Mouse (Mus musculus): ENCODE results near the gene Gatb. TPM values are rescaled to one million over a fixed set of nuclear protein-coding genes. Genes with fewer than 3 reads are reported as not detected.
A peak's percentile ranks its signal among the peaks of the same experiment; 100 is the strongest.
"Not testable (repeated sequence)": the region's sequence is repeated elsewhere in the genome, so short reads cannot be mapped to it uniquely, and the experiment has no call there.

Gene Gatb
- polyA plus RNA-seq, 1 experiment from 2014 or later = 22.2 TPM

- Histone ChIP-seq H3K9ac (no peak overlapping the region), H3K4me1 (no peaks in the 10 kb centered on the region), H3K9me3 (no peaks in the 10 kb centered on the region), H3K27me3 (no peaks in the 10 kb centered on the region), H3K36me3 (no peaks in the 10 kb centered on the region), H3K27ac (no peak overlapping the region), H3K4me2 (replicated peaks) (no peak overlapping the region), H3K4me3 (no peak overlapping the region)
- ATAC-seq (ENCODE audit: low FRiP score, low read depth) = no peak
- 66% methylated on average over 2 of the region's 2 CpGs for WGBS
Measured at GRCm38 (mm10) chr3:85571276-85571675, 2.6 kb upstream of the Gatb start.

DNA sequence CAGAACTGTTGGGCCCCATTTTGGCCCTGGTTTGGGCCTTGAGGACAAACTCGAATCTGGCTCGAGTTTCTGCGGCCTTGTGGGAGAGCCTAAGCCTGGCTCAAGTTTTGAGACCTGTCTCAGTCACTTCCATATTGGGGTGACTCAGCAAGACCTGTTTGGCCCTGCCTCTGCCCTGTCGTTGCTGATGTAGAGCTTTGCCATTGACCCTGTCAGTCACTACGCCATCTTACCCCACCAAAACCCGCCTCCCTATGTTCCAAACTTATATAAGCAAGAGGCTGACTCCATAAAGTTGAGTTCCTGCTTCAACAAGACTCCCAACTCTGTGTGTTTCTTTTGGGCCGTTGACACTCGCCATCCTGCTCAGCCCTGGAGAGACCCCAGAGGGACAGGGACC lies 1.4 kb upstream of the Gatb start:
- not testable (repeated sequence) for H3K4me1 ChIP-seq; H3K9me3 ChIP-seq; H3K4me3 ChIP-seq; H3K27ac ChIP-seq; H3K27me3 ChIP-seq; ATAC-seq (ENCODE audit: low FRiP score, low read depth); H3K36me3 ChIP-seq; H3K4me2 ChIP-seq (replicated peaks); H3K9ac ChIP-seq
- 91% methylated on average over 8 of the region's 8 CpGs for WGBS

DNA sequence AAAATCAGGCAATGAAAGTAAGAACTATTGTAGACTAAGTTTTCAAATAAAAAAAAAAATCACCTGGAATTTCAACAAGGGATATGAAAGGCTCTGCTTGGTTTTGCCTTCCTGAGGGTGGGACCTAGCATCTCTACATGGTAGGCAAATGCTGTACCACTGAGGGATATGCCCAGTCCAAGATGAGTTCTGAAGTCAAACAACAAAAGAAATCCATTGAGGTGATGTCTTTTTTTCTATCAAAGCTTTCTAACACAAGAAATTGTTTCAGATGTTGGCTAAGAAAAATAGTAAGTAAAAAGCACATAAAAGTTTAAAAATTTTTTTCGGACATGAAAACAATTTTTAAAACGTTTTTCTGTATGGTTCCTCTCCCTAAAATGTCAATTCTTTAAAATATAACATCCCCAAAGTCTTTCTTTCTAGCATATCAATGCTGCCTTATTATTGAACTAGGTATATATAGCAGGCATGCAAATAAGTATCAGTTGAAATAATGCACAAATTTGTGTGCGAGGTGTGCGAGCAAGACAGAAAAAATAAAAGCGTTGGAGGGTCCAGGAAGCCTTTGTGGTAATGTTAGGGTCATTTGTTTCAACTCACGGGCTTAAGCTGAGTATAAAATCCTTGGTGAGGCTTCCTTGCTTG lies 579 bp upstream of the Gatb start:
- Histone ChIP-seq H3K4me2 (replicated peaks) (peak overlapping the region; percentile 62), H3K9ac (peak overlapping the region; percentile 55), H3K4me1 (no peaks in the 10 kb centered on the region), H3K27me3 (no peaks in the 10 kb centered on the region), H3K9me3 (no peaks in the 10 kb centered on the region), H3K4me3 (peak overlapping the region; percentile 80), H3K36me3 (no peaks in the 10 kb centered on the region; the same call in 1 of the 2 replicates), H3K27ac (no peak overlapping the region)
- WGBS = 24% methylated on average over 6 of the region's 6 CpGs
- ATAC-seq (ENCODE audit: low FRiP score, low read depth) = no peak

- Histone ChIP-seq H3K27ac (no peak overlapping the region), H3K27me3 (no peaks in the 10 kb centered on the region), H3K4me1 (no peaks in the 10 kb centered on the region), H3K4me2 (replicated peaks) (no peak overlapping the region), H3K9ac (no peak overlapping the region), H3K4me3 (no peak overlapping the region), H3K36me3 (no peaks in the 10 kb centered on the region; the same call in 1 of the 2 replicates), H3K9me3 (no peaks in the 10 kb centered on the region)
- 74% methylated on average over 2 of the region's 2 CpGs for WGBS
- no peak for ATAC-seq (ENCODE audit: low FRiP score, low read depth)
Measured at GRCm38 (mm10) chr3:85582726-85583125, 8.8 kb downstream of the Gatb start.

- H3K4me2 ChIP-seq (replicated peaks) = no peak overlapping the region
- no peak for ATAC-seq (ENCODE audit: low FRiP score, low read depth)
- H3K4me3 ChIP-seq = no peak overlapping the region
- H3K4me1 ChIP-seq = no peaks in the 10 kb centered on the region
- WGBS = 86% methylated on average over 5 of the region's 5 CpGs
- no peaks in the 10 kb centered on the region for H3K36me3 ChIP-seq
- no peaks in the 10 kb centered on the region for H3K27me3 ChIP-seq
- H3K27ac ChIP-seq = no peak overlapping the region
- H3K9ac ChIP-seq = no peak overlapping the region
- no peaks in the 10 kb centered on the region for H3K9me3 ChIP-seq
Measured at GRCm38 (mm10) chr3:85583194-85583593, 9.3 kb downstream of the Gatb start.

GRCm38 (mm10) chr3:85584966-85585365 lies 11.0 kb downstream of the Gatb start:
- ATAC-seq (ENCODE audit: low FRiP score, low read depth) = no peak
- Histone ChIP-seq H3K27ac (no peak overlapping the region), H3K27me3 (no peaks in the 10 kb centered on the region), H3K36me3 (no peaks in the 10 kb centered on the region), H3K9me3 (no peaks in the 10 kb centered on the region), H3K9ac (no peak overlapping the region), H3K4me2 (replicated peaks) (no peak overlapping the region), H3K4me3 (no peak overlapping the region), H3K4me1 (no peaks in the 10 kb centered on the region)
- 91% methylated on average over 4 of the region's 4 CpGs for WGBS

- ATAC-seq (ENCODE audit: low FRiP score, low read depth) = no peak
- H3K27me3 ChIP-seq = no peaks in the 10 kb centered on the region
- 50% methylated on average over 2 of the region's 2 CpGs for WGBS
- no peaks in the 10 kb centered on the region for H3K9me3 ChIP-seq
- H3K36me3 ChIP-seq = no peaks in the 10 kb centered on the region
- no peaks in the 10 kb centered on the region for H3K4me1 ChIP-seq
- H3K4me2 ChIP-seq (replicated peaks) = no peak overlapping the region
- H3K27ac ChIP-seq = no peak overlapping the region
- H3K9ac ChIP-seq = no peak overlapping the region
- H3K4me3 ChIP-seq = no peak overlapping the region
Measured at GRCm38 (mm10) chr3:85588701-85589100, 14.8 kb downstream of the Gatb start.

DNA sequence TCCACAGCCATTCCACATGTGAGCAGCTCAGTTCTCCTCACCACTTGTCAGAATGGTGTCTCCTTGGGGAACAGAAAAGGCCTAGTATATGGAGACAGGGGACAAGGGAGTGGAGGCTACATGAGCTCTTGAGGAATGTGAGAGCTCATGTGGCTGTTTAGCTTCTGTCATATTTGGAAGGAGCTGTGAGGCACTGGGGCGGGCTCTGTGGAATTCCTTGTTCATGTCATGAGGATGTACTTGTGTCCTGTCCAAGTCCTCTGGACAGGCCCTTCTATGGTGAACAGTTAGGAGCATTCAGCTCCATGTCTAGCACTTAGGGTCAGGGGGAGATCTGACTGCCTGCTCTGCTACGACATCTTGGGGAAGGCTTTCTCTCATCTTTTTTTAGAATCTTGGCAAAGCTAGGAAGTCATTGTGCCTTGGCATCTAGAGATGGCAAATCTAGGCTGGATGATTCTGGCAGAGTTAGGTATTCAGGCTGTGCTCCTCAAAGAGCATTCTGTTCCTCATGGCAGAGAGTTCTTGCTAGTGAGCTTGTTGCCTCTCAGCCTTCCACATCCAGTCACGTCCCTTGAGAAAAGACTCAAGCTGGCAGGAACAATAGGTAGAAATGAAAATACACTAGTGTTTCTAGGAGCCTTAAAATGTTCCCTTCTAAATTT lies 16.3 kb downstream of the Gatb start:
- no peak overlapping the region for H3K9ac ChIP-seq
- H3K9me3 ChIP-seq = no peaks in the 10 kb centered on the region
- H3K4me1 ChIP-seq = no peaks in the 10 kb centered on the region
- WGBS = 96% methylated on average over 3 of the region's 3 CpGs
- no peaks in the 10 kb centered on the region for H3K27me3 ChIP-seq
- H3K4me3 ChIP-seq = no peak overlapping the region
- H3K4me2 ChIP-seq (replicated peaks) = no peak overlapping the region
- H3K27ac ChIP-seq = no peak overlapping the region
- no peaks in the 10 kb centered on the region for H3K36me3 ChIP-seq
- no peak for ATAC-seq (ENCODE audit: low FRiP score, low read depth)

- Histone ChIP-seq H3K4me1 (no peaks in the 10 kb centered on the region), H3K27ac (no peak overlapping the region), H3K27me3 (no peaks in the 10 kb centered on the region), H3K9ac (no peak overlapping the region), H3K9me3 (no peaks in the 10 kb centered on the region), H3K36me3 (no peaks in the 10 kb centered on the region), H3K4me3 (no peak overlapping the region), H3K4me2 (replicated peaks) (no peak overlapping the region)
- 79% methylated on average over 4 of the region's 4 CpGs for WGBS
- ATAC-seq (ENCODE audit: low FRiP score, low read depth) = no peak
Measured at GRCm38 (mm10) chr3:85592067-85592466, 18.1 kb downstream of the Gatb start.

- WGBS = 95% methylated on average over 5 of the region's 5 CpGs
Measured at GRCm38 (mm10) chr3:85592640-85593252, 18.8 kb downstream of the Gatb start.

DNA sequence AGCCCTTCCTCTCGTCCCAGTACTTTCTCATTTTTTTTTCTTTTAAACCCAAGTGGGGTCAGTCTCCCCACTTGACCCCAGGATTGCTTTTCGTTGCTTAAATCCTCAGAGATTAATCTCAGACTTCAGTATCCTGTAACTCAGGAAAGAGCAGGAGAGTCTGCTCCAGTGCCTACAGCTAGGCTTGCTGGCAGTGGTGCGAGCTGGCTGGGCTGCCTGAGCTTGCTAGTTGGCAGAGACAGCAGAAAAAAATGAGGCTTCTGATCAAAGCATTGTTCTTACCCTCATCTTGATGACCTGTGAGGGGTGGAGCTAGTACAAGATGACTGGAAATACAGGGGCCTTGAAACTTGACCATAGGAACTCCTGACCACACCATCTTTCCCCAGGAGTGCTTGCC lies 20.5 kb downstream of the Gatb start:
- Histone ChIP-seq H3K27ac (no peak overlapping the region), H3K36me3 (no peaks in the 10 kb centered on the region), H3K4me1 (no peaks in the 10 kb centered on the region), H3K4me3 (no peak overlapping the region), H3K9ac (no peak overlapping the region), H3K27me3 (no peaks in the 10 kb centered on the region), H3K9me3 (no peaks in the 10 kb centered on the region), H3K4me2 (replicated peaks) (no peak overlapping the region)
- 66% methylated on average over 3 of the region's 3 CpGs for WGBS
- ATAC-seq (ENCODE audit: low FRiP score, low read depth) = no peak

More at GRCm38 (mm10) chr3:85592640-85593252, 18.8 kb downstream of the Gatb start:
- Histone ChIP-seq H3K9me3 (no peaks in the 10 kb centered on the region), H3K36me3 (no peaks in the 10 kb centered on the region), H3K4me2 (replicated peaks) (no peak overlapping the region), H3K4me1 (no peaks in the 10 kb centered on the region), H3K4me3 (no peak overlapping the region), H3K27me3 (no peaks in the 10 kb centered on the region), H3K27ac (no peak overlapping the region), H3K9ac (no peak overlapping the region)
- no peak for ATAC-seq (ENCODE audit: low FRiP score, low read depth)

DNA sequence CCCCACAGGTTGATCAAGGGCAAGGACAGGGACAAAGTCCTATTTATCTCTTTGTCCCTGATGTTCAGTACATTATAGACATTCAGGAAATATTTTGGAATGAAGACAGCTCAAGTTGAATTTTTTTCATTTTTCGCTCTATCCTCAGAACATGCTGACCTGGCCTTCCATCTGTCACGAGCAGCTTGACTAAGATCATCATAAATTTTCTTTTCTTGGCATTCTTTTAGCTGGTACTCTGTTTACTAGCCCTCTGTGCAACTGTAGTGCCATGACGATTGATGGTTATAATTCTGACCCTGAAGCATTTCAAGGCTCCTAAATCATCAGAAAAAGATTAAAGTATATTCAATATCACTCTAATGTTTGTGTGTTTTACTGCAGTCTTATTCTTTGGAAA lies 25.6 kb downstream of the Gatb start:
- H3K27ac ChIP-seq = no peak overlapping the region
- H3K9me3 ChIP-seq = no peaks in the 10 kb centered on the region
- H3K4me1 ChIP-seq = peaks cover 20% of the 10 kb centered on the region
- no peaks in the 10 kb centered on the region for H3K27me3 ChIP-seq
- H3K4me2 ChIP-seq (replicated peaks) = no peak overlapping the region
- WGBS = 76% methylated on average over 3 of the region's 3 CpGs
- H3K4me3 ChIP-seq = no peak overlapping the region
- H3K36me3 ChIP-seq = no peaks in the 10 kb centered on the region
- ATAC-seq (ENCODE audit: low FRiP score, low read depth) = no peak
- H3K9ac ChIP-seq = no peak overlapping the region

Measured in limb, embryonic 13.5 days (tissue).